Mouse (Mus musculus) mesoderm, embryonic 11.5 days (tissue): Measurements from ENCODE around the gene Upf2.

Experiments
- DNase-seq: peaks from one replicate; pipeline ENCODE4 v3.0.0-alpha.2; 2012; ENCODE audit warnings: low read depth, low spot score

Upf2 gene

GRCm38 (mm10) chr2:5950766-5951595 is at the start of gene Upf2:
Gene Upf2 (plus strand): TSS chr2:5951469.
- peak; percentile 98 for DNase-seq

DNA sequence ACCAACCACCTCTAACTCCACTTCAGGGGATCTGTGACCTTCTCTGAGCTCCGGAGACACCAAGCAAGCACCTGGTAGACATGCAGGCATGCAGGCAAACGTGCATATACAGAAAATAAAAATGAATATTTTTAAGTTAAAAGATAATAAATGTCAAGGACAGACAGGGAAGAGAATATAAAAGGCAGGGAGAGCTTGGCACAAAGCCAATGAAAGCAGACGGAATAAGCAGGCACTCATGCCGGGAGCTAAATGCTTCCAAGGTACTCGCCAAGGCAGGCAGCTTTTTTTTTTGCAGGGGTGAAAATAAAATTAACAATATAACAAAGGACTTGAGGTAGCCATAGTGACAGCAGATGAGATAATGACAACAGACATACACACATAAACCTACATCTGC is 45.2 kb upstream of the Upf2 start:
- peak; percentile 12 for DNase-seq

- peak; percentile 61 for DNase-seq
These were observed 44.6 kb upstream of the Upf2 start for GRCm38 (mm10) chr2:5906625-5907024.

DNA sequence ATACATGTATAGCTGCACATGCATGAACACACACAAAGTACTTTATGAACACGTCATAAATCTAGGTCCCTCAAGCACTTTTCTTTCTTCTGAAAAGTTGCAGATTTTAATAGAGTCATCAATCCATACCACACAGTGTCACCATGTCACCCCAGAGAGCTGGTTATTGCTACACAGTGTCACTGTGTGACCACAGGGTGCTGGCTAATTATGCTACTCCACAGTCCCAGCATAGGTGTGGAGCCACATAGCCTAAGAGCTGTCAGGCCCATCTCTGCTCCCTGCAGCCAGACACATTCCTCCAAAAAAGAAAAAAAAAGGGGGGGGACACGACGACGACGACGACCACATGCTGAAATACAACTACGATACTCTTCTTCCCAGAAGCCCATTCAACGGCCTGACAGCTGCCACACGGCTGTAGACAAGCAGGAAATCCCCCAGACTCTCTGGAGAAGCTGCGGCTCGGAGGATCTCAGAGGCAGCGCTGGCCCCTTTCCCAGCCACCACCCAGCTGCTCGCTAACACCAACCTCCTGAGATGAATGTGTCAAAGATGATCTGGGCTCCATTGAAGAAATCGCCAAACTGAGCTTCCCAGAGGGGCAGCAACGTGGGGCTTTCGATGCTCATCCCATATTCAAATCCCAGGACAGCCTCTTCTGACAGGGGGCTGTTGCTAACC is 39.8 kb upstream of the Upf2 start:
- no peak for DNase-seq

GRCm38 (mm10) chr2:5922823-5923222 is 28.4 kb upstream of the Upf2 start:
- no peak for DNase-seq

DNA sequence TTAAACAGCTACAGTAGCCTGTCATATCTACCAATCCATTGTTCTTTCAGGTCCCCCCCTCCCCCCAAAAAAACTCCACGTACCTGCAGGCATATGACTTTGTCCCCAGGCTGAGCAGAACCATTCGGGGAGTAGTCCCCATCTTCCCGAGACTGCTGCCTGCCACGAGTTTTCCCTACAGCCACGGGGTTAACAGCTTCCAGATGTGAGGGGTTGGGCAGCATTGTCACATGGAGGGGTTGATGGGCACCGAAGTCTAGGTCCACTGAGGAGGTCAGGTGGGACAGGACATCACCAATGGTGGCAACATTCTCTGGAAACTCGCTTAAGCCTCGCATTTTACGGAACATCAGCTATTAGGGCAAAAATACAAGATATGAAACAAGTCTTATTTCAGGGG is 27.5 kb upstream of the Upf2 start:
- DNase-seq = peak; percentile 19

- DNase-seq = no peak
These were observed 23.8 kb upstream of the Upf2 start for GRCm38 (mm10) chr2:5927481-5927880.

GRCm38 (mm10) chr2:5929793-5930192 is 21.5 kb upstream of the Upf2 start:
- DNase-seq = no peak

DNA sequence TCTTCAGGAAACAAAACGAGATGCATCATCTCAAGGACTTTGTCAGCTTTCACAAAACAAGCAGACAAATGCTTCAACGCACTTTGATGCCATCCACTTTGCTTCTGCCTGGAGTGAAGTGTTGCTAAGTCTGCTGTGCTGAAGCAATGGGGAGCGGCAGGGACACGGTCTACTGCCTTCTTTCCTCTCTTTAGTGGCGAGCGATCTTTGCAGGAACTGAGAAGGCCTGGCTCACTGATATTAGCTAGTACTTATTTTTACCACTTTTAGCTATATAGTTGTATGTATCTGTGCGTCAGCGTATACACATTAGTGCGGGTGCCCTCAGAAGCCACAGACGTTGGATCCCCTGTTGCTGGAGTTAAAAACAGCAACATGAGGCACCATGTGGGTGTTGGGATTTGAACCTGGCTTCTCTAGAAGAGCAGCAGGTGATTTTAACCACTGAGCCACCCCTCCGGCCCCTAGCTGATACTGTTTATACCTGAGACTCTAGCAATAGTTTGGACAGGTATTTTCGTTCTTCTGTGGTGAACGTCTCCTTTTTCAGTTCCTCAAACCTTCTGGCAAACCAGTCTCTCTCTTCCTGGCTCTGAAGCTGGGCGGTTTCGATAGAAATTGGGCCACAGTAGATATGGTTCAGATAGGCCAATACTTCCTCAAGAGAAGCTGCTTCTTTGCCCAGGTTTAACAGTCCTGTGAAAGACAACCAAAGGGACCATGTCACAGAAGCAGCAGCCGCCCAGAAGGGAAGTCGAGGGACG is 20.8 kb upstream of the Upf2 start:
- DNase-seq = no peak

GRCm38 (mm10) chr2:5931938-5932337 is 19.3 kb upstream of the Upf2 start:
- no peak for DNase-seq

DNA sequence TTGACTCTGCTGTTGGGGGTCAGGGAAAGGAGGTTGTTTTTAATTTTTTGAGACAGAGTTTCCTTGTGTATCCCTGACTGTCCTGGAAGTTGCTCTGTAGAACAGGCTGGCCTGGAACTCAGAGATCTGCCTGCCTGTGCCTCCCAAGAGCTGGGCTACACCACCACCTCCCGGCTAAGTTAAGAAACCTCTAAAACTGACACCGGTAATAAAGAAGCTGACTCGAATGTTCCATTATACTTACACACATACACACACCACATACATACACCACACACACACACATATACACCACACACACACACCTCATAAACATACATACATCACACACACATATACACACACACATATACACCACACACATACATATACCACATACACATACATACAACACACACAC is 16.3 kb upstream of the Upf2 start:
- DNase-seq = no peak

DNA sequence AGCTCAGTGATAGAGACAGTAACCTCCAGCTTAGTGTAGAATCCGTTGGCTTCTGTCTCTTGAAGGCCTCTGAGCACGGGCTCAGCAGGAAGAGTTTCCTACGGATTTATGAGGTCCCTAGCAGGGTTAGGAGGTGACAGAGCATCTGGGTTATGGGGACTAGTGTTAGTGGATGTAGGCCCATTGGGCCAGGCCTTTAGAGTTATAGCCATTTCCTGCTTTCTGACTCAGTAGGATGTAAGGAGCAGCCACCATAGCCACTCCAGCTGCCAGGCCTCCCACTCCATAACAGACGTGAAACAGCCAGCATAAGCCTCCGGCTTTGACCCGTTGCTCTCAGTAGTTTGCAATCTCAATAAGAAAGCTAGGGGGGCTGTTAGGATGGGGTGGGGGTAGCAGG is 15.2 kb upstream of the Upf2 start:
- DNase-seq = peak; percentile 8

DNA sequence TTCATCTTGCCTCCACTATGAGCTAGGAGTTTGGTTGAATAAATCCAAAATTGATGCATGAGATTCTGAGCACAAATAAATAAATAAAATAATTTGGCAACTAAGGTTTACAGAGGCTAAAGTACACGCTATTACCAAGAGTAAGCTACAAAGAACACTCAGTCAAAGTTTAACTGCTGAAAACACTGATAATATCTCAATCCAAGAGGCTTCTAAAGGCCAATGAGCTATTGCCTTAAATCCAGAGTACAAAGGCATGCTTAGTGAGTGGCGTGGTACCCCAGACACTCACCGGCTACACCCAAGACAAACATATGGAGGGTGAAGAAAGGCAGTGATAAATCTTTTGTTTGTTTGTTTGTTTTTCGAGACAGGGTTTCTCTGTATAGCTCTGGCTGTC is 14.7 kb upstream of the Upf2 start:
- no peak for DNase-seq

GRCm38 (mm10) chr2:5939319-5939718 is 11.9 kb upstream of the Upf2 start:
- DNase-seq = no peak

DNA sequence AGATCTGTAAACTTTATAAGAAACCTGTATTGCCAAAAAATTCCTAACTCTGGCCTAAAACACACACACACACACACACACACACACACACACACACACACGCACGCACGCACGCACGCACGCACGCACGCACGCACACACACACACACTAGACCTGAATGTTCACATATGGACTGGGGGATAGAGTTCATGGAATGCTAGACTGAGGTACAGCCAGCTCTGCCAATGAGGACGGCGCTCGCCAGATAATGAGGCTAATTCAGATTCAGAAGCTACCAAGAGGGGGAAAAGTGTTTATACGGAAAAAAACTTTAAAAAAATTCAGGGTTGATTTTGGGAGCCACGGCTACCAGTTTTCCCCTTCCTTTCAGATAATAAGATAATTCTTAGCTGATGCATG is 11.4 kb upstream of the Upf2 start:
- DNase-seq = no peak

GRCm38 (mm10) chr2:5940936-5941335 is 10.3 kb upstream of the Upf2 start:
- DNase-seq = no peak

DNA sequence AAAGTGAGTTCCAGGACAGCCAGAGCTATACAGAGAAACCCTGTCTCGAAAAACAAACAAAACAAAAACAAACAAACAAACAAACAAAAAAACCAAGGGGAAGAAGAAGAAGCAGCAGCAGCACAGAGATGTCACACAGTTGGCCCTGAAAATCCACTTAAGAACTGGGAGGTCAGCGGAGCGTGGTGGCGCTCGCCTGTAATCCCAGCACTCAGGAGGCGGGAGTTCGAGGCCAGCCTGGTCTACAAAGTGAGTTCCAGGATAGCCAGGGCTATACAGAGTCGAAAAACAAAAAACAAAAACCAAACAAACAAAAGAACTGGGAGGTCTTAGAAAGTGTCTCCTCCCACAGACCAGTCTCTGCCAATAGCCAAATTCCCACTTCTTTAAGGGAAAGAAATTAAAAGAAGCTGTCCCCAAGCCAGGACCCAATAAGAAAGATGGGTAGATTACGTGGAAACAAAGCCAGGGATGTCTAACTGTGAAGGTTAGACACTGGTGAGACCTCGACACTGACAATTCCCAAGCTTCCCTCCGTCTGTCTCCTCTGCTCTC is 9.3 kb upstream of the Upf2 start:
- peak; percentile 12 for DNase-seq

- peak; percentile 81 for DNase-seq
These were observed 8.7 kb upstream of the Upf2 start, which contains the start of gene Dhtkd1 for GRCm38 (mm10) chr2:5942416-5943032. Gene Dhtkd1 (minus strand): TSS chr2:5942792.

- no peak for DNase-seq
These were observed 8.2 kb upstream of the Upf2 start for GRCm38 (mm10) chr2:5943071-5943470.

DNA sequence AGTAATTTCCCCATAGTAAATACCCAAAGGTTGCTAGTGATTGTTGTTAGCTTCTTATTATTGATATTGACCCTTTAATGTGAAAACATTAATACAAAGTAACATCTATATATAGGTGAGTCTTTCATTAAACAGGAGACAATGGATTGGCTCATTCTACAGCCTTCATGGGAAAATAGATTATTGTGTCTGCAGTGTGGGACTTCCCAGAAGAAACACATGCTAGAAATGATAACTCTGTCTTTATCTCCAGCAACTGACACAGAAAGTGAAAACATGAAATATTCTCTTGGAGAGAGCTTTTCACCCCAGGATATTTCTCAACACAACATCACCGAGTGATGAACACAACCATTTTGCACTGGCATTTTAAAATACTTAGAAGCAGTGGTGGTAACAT is 5.6 kb upstream of the Upf2 start:
- DNase-seq = no peak

GRCm38 (mm10) chr2:5946876-5947275 is 4.4 kb upstream of the Upf2 start:
- DNase-seq = no peak

DNA sequence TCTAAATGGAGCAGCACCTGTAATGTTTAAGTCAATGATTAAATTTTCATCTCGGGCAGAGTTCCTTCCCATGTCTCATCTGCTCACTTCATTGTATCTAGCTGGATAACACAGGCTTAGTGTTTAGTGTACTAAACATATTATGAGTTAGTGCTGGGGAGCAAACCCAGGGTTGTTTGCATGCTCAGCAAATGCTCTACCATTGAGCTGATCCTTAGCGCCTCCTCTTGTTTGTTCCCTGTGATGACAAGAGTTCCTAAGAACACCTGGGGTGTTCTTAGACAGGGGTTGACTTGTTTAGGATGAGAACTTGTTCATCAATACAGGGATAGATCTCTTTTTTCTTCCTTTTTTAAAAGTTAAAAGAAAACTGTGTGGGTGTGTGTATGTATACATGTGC is 2.3 kb upstream of the Upf2 start:
- no peak for DNase-seq
